Mouse (Mus musculus) 416B (cell line): Measurements from ENCODE around the gene Celsr1.

Experiments
- DNase-seq: peaks from one replicate; pipeline ENCODE4 v3.0.0; 2011; ENCODE audit warnings: low read depth

The Celsr1 gene

GRCm38 (mm10) chr15:86033191-86033841, at the start of gene Celsr1:
Gene Celsr1 (minus strand): TSS chr15:86033777.
- no peak for DNase-seq

DNA sequence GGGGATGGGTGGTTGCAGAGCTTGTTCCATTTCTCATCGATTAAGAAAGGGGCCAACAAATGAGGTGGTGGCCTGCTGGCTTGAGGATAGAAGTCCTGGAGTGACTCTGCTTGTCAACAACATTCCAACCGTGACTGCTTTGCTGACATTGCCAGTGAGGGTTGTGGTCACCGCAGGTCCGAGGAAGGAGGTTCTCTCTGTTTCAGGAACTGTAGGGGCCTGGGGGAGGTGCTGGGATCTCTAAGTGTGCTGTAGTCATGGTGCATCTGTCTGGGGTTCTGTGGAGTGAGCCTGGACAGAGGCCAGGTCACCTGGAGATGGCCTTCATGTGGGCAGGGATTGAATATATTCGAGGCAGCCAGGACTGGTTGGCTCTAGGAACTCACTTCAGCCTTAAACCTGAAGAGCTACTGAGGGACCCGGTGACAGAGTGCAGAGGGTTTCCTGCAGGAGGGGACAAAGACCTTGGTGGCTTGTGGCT, 49.7 kb upstream of the Celsr1 start:
- peak; percentile 70 for DNase-seq

DNA sequence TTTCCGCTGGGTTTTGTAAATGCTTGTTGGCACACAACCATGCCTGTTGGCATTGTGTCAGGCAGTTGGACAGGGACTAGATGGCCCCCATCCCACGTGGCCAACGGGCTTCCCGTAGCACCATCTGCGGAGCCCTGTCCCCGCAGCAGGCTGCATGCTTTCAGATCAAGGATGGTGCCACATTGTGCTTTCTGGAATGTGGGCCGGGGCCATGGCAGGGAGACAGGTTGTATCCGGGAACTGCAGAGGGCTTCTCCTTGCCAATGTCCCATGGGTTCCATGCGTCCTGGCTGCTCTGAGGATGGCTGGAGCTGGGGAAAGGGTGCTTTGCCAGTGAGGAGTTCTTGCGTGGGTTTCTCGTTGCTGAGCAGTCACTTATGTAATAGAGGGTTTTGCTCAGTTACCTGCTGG, 49.0 kb upstream of the Celsr1 start:
- no peak for DNase-seq

- DNase-seq, result no peak
Measured at GRCm38 (mm10) chr15:86081654-86082053, 48.1 kb upstream of the Celsr1 start.

- no peak for DNase-seq
Measured at GRCm38 (mm10) chr15:86080408-86080807, 46.8 kb upstream of the Celsr1 start.

DNA sequence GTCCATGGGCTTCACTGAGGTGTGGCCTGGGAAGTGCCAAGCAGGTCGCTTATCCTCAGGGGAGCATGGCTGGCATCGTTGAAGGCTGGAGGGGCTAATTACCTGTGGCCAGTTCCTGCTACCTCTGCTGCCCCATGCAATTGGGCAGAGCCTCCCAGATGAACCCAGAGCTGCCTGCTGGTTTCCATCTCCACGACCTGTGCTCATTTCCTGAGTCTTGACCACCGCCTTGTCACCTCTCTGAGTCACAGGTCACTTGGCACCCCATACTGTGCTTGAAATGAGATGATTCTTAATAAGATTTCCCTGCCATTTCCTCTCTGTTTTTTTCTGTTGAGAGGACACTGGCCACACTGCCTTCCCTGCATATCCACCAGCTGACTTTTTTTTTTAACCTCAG, 46.3 kb upstream of the Celsr1 start:
- DNase-seq, result peak; percentile 90

DNA sequence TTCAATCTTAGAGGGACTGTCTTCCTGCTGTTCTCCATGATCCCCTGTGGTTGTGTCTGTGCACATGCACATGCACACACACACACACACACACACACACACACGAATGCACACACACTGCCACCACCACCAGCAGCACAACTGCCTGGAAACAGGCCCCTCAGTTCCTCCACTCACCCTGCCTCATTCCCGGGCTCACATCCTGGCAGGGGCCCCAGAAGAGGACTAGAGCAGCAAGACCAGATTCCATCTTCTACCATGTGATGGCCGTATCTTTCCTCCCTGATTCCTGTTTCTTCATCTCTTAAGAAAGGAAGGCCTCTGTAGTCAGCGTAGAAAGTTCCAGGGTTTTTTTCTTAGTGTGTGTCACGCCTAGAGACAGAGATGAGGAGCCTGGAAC, 45.9 kb upstream of the Celsr1 start:
- no peak for DNase-seq

DNA sequence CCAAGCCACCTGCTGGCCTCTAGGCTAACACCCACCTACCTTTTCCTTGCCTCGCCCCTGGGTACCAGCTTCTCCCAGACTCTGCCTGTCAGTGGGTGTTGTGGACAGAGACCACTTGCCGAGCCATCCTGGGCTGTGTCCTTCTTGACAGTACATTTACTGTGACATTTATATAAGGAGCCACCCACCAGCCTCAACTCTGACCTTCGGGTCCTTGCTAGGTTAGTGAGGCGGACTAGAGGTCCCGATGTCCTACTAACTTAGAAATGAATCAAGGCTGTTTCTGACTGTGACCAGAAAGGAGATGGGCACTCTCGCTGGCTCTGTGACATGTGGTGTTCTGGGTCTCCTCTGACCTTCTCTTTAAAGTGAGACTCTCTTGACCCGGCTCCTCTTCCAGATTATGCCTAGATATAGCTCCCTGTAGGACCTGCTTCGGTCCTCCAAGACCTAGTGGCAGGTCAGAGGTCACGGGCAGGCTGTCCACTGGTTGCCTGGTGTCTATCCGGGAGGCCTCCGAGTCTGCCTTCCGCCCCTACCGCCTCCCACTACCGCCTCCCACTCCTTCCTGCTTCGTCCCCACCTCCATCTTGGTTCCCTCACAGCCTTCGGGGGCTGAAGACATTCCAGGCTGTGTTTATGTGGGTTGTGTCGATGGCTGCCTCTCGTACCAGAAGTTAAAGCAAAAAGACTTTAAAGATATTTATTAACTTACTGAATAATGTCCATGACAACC, 45.1 kb upstream of the Celsr1 start:
- DNase-seq, result no peak

- DNase-seq, result no peak
Measured at GRCm38 (mm10) chr15:86077934-86078333, 44.4 kb upstream of the Celsr1 start.

- DNase-seq, result no peak
Measured at GRCm38 (mm10) chr15:86076378-86076777, 42.8 kb upstream of the Celsr1 start.

DNA sequence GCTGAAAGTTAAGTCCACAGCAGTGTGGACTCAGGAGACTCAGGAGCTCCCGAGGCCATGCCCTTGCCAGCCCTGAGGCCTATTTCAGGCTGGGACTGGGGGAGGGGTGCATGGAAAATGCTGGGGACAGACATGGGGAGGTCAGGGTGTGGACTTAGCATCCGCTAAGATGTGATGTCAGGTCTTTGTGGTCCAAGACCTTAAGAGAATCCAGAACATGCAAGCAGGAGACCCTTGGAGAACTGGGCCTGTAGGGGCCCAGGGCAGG, 42.4 kb upstream of the Celsr1 start:
- no peak for DNase-seq

DNA sequence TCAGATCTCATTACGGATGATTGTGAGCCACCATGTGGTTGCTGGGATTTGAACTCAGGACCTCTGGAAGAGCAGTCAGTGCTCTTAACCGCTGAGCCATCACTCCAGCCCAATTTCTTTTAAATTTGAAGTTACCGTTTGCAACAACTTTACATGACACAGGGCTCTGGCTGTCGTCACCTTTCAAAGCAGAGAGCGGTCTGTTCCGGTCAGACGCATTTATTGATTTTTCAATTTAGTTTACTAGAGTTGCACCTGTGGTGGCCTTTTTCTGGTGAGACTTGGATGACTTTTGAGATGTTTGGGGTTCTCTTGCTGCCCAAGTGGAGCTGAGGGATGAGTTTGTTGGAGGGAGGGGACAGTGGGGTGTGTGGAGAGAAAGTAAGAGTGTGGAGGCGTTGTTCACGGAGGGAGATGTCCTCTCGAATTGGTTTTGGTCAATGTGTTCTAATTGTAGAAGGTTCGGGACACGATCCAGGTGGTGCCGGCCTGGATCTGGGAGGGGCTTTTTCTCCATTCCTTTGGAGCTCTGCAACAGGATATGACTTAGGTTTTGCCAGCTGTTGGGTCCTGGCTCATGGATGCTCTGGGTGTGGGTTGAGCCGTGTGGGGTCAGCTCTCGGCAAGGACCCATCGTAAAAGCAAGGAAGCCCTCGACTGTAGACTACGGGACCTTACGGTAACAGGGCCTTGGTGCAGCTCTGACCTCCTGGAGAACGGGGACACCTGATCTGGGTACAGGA, 41.9 kb upstream of the Celsr1 start:
- DNase-seq, result no peak

DNA sequence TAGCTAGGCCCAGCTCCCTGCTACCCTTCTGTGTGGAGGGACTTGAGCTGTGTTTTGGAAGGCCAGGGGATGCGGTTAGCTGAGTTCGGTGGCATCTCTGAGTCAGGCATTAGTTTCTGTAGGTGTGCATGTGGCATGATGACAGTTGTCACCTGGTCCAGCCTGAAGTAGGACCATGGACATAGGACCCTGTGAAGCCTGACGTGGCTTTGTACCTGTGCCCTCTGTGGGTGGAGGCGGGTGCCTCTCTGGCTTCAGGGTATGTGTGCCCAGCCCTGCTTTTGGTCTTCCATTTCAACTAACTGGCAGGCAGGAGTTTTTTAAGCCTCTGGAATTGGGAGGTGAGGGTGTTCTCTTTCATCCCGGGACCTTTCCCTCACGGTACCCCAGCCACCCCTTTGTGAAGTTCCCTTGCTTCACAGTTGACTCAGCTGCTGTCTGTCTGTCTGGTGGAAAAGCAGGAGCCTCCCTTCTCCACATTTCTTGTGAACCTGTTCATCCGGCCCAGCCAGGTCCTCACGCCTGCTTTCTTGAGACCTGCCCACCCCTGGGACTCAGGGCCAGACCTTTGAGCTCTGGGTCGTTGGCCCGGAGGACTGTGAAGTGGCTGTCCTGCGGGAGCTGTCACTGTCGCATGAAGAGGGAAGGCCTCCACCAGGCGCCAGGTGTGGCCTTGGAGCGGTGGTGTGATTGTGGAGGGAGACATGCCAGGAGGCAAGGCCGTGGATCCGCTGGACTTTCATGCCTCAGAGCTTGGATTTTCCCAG, 40.8 kb upstream of the Celsr1 start:
- DNase-seq, result no peak

- DNase-seq, result no peak
Measured at GRCm38 (mm10) chr15:86071166-86071565, 37.6 kb upstream of the Celsr1 start.

DNA sequence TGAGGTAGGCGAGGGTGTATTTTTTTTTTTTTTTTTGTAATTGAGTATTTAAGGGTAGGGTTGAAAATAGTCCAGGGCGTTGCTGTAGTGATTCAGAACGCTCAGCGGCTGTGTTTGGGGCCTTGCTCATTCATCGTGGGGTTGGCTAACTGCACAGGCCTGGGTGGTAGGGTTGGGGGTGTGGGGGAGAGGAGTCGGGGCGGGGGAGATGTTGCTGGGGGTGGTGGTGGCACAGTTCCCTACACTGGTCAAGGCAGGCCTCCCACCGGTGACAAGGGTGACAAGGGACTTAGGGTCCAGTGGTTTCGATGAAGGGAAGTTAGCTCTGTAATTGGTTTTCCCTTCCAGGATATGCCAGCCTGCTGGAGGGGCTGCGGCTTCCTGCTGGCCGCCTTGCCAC, 36.8 kb upstream of the Celsr1 start:
- peak; percentile 72 for DNase-seq

DNA sequence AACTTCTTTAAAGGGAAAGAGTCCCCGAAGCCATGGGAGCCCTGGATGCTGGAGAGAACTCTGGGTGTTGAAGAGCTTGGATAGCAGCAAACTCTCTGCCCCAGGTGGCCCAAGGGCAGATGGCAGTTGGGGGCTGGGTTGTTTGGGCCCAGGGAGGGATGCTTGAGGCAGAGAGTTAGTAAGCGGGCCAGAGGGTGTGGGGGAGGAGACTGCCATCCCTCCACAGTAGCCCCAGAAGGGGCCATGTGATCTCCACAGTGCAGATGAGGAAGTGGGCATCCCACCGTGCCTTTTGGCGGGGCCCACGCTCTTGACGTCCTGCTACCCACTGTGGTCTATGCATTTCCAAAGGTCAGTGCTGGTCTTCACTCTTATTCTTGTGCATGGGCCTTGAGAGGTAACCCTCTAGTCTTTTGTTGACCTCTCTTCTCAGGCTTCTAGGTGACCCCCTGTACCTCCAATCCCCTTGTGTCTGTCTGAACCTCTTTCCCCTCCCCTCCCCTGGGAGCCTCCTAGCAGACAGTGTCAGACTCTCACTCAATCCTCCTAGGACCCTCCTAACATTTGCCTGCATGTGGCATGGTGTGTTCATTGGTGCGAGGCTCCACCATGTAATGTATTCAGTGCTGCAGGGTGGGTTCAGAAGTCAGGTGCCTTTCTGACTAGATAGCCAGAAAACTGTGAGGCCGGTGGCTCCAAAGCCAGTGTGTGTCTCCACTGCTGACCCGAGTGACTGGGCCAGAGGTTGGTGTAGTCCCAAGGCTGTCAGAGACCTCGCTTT, 35.6 kb upstream of the Celsr1 start:
- DNase-seq, result peak; percentile 57

GRCm38 (mm10) chr15:86067941-86068495, 34.4 kb upstream of the Celsr1 start:
- DNase-seq, result no peak

DNA sequence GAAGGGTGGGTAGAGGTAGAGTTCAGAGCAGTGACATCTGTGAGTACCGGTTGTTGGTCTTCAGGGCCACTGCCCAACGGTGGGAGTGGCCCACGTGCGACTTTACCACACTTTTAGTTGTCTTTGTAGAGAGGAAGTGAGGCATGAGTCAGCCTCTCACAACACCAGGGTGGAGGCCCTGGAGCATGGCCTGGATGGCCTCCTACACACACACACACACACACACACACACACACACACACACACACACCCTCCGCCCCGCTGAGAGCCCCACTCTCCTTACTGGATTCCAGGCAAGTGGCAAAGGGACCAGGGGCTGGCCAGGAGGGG, 34.0 kb upstream of the Celsr1 start:
- peak; percentile 97 for DNase-seq

- peak; percentile 72 for DNase-seq
Measured at GRCm38 (mm10) chr15:86066836-86067580, 33.4 kb upstream of the Celsr1 start.

- no peak for DNase-seq
Measured at GRCm38 (mm10) chr15:86065367-86065766, 31.8 kb upstream of the Celsr1 start.

GRCm38 (mm10) chr15:86064850-86065229, 31.3 kb upstream of the Celsr1 start:
- DNase-seq, result no peak
